Mouse (Mus musculus): ENCODE results near the gene Coq7.

- TF ChIP-seq CTCF (IDR thresholded peaks at IDR 0.05; ENCODE audit: borderline replicate concordance, control insufficient read depth, extremely low read depth, insufficient read depth, low read length, poor library complexity) (no peak), POLR2A (IDR thresholded peaks at IDR 0.05; ENCODE audit: control insufficient read depth, extremely low read depth, insufficient read depth, low read length, poor library complexity) (no peak)
Measured at GRCm38 (mm10) chr7:118481047-118481810, 51.9 kb downstream of the Coq7 start.
